Mouse (Mus musculus): ENCODE data around the gene Hoxc6. TPM values are rescaled to one million over a fixed set of nuclear protein-coding genes. Genes with fewer than 3 reads are reported as not detected.

The Hoxc6 gene
- total RNA-seq, 1 experiment from 2014 or later: not detected

DNA sequence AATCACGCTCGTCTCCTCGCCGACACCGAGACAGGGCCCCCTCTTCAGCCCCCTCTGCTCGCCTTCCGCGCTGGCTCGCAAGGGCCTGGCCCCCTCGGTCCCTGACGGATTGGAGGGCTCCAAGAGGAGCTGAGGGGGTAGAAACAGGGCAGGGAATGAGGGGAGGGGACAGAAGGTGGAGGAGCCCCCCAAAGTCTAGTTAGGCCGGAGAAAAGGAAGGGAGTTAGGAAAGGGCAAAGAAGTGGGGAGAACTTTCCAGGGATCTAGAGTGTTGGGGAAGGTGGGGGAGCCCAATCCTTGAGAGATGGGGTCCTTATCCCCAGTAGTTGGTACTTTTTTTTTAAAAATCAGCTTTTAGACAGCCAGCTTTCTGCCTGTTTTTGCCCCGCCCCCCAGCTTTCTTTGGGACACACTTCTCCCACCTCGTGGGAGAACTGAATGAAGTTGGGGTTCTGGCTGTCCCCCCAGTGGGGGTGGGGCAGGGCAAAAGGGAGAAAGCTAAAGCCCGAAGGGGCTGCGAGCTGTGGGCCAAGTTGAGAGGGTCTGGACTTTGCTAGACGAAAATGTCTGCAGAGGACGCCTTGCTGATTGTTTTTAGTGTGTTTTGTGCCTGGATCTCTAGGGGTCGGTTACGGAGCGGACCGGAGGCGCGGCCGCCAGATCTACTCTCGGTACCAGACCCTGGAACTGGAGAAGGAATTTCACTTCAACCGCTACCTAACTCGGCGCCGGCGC lies 12.2 kb downstream of the Hoxc6 start:
- ATAC-seq (replicated peaks; ENCODE audit: low read depth, poor library complexity, severe bottlenecking): no peak

- no peak for ATAC-seq (replicated peaks; ENCODE audit: low read depth, poor library complexity, severe bottlenecking)
These were observed 12.9 kb downstream of the Hoxc6 start for GRCm38 (mm10) chr15:103010847-103011555.

- no peak for ATAC-seq (replicated peaks; ENCODE audit: low read depth, poor library complexity, severe bottlenecking)
These were observed 13.9 kb downstream of the Hoxc6 start for GRCm38 (mm10) chr15:103011928-103012486.

- peak; percentile 61 for ATAC-seq (replicated peaks; ENCODE audit: low read depth, poor library complexity, severe bottlenecking)
These were observed 15.4 kb downstream of the Hoxc6 start for GRCm38 (mm10) chr15:103013238-103013984.

- no peak for ATAC-seq (replicated peaks; ENCODE audit: low read depth, poor library complexity, severe bottlenecking)
These were observed 16.3 kb downstream of the Hoxc6 start for GRCm38 (mm10) chr15:103014166-103015008.

DNA sequence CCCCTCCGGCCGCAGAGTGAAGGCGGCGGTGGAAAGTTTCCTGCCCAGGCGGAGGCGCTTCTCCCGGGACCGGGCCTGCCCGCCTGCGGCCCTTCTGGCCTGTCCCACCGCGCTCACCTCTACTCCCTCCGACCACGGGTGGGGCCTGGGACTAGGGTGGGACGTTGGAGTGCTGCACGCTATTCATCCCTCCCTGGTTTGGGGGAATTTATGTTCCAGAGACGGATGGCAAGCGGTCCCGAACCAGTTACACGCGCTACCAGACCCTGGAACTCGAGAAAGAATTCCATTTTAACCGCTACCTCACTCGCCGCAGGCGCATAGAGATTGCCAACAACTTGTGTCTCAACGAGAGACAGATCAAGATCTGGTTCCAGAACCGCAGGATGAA lies 16.9 kb downstream of the Hoxc6 start:
- ATAC-seq (replicated peaks; ENCODE audit: low read depth, poor library complexity, severe bottlenecking): no peak

- no peak for ATAC-seq (replicated peaks; ENCODE audit: low read depth, poor library complexity, severe bottlenecking)
These were observed 17.5 kb downstream of the Hoxc6 start for GRCm38 (mm10) chr15:103015406-103016166.

DNA sequence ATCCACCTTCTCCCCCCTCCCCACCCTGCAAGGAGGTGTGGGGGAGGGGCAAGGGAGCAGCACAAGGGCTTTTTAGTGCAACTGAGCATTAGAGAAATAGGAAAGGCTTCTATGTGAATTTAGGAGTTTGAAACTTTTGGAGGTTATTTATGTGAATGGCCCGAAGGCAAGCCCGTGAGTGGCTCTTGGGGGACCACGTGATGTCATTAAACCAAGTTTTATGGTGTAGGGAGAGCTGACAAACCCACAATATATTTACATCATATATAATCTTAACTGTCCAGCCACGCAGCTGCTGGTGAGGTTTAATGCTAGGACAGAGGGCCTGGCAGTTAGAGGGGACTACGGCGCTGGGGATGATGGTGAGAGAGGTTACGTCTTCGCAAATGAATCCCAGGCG lies 20.6 kb downstream of the Hoxc6 start, which contains the start of gene Hoxc4:
TSS of gene Hoxc4 (plus strand) at position 299 of the 400 bp plus-strand sequence.
- no peak for ATAC-seq (replicated peaks; ENCODE audit: low read depth, poor library complexity, severe bottlenecking)

DNA sequence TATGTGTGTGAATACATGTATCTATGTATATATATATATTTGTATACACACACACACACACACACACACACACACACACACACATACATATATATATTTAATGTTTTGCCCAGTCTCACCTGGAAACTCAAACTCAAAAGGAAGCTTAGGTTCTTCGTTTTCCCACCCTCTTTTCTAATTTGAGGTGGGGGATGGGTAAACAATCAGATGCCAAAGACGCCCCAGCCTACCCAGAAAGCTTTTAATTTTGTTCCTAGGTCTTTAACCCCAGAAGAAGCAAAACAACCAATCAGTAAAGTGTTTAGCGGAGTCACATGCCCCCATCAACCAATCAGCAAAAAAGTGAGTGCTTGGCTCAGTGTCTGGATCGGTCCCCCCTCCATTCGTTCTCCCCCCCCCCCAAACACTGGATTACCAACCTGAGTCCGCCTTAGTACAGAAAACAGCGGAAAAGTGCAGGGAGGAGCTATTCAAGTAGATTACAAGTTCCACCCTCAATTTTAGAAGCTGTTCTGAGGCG lies 22.9 kb downstream of the Hoxc6 start:
- ATAC-seq (replicated peaks; ENCODE audit: low read depth, poor library complexity, severe bottlenecking): no peak

DNA sequence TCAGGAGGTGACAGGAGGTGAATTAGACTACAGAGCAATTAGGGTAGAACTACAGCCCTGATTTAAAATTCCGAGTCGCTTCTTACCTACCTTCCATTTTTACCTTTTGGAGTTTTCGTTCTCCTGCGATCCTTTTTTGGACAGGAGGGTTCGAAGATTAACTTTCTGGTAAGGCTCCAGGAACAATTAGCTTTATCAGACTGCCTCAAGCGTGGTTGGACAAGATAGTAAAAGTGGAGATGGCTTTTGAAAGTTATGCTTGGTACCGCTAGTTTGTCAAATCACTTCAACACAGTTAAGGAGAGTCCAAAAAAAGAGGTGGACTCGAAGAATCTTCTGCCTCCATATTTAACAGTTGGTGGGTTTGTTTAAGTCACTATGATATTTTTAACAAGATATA lies 23.5 kb downstream of the Hoxc6 start:
- ATAC-seq (replicated peaks; ENCODE audit: low read depth, poor library complexity, severe bottlenecking): no peak

GRCm38 (mm10) chr15:103024131-103024530 lies 26.1 kb downstream of the Hoxc6 start:
- ATAC-seq (replicated peaks; ENCODE audit: low read depth, poor library complexity, severe bottlenecking): no peak

- no peak for ATAC-seq (replicated peaks; ENCODE audit: low read depth, poor library complexity, severe bottlenecking)
These were observed 29.5 kb downstream of the Hoxc6 start for GRCm38 (mm10) chr15:103027266-103028235.

- no peak for ATAC-seq (replicated peaks; ENCODE audit: low read depth, poor library complexity, severe bottlenecking)
These were observed 31.0 kb downstream of the Hoxc6 start for GRCm38 (mm10) chr15:103028916-103029512.

GRCm38 (mm10) chr15:103030142-103030541 lies 32.1 kb downstream of the Hoxc6 start:
- ATAC-seq (replicated peaks; ENCODE audit: low read depth, poor library complexity, severe bottlenecking): no peak

- no peak for ATAC-seq (replicated peaks; ENCODE audit: low read depth, poor library complexity, severe bottlenecking)
These were observed 34.1 kb downstream of the Hoxc6 start for GRCm38 (mm10) chr15:103032167-103032566.

- no peak for ATAC-seq (replicated peaks; ENCODE audit: low read depth, poor library complexity, severe bottlenecking)
These were observed 34.9 kb downstream of the Hoxc6 start for GRCm38 (mm10) chr15:103032646-103033575.

All from common myeloid progenitor, adult 5-6 weeks (primary cell).